Mouse (Mus musculus) intestine, embryonic 15.5 days (tissue): Measurements from ENCODE around the gene Macf1. TPM values are rescaled to one million over a fixed set of nuclear protein-coding genes. Genes with fewer than 3 reads are reported as not detected.

Experiments used
- ATAC-seq: fragments of 200-750 bp; cut with Nextera tagmentation; 2 replicates; pipeline ENCODE4 v1.8.0; 2017; ENCODE audit warnings: moderate TSS enrichment, moderate library complexity
- H3K27ac ChIP-seq: fragments of 300-500 bp; sonication (generic); 2 replicates; pipeline ENCODE4 v1.5.1; 2015; ENCODE audit warnings: mild to moderate bottlenecking, inconsistent platforms
- H3K27me3 ChIP-seq: fragments of 300-500 bp; sonication (generic); replicated peaks from 2 replicates; pipeline ENCODE4 v1.6.1; 2015; ENCODE audit warnings: inconsistent platforms
- H3K36me3 ChIP-seq: fragments of 300-500 bp; sonication (generic); 2 replicates; pipeline ENCODE4 v1.6.1; 2015; ENCODE audit warnings: inconsistent platforms
- H3K4me1 ChIP-seq: fragments of 300-500 bp; sonication (generic); replicated peaks from 2 replicates; pipeline ENCODE4 v1.6.1; 2015; ENCODE audit warnings: inconsistent platforms
- H3K4me2 ChIP-seq: fragments of 300-500 bp; sonication (generic); replicated peaks from 2 replicates; pipeline ENCODE4 v1.6.1; 2015; ENCODE audit warnings: mild to moderate bottlenecking, inconsistent platforms
- H3K4me3 ChIP-seq: fragments of 300-500 bp; sonication (generic); replicated peaks from 2 replicates; pipeline ENCODE4 v1.5.1; 2015; ENCODE audit warnings: inconsistent platforms
- H3K9ac ChIP-seq: fragments of 300-500 bp; sonication (generic); 2 replicates; pipeline ENCODE4 v1.6.1; 2015; ENCODE audit warnings: inconsistent platforms
- H3K9me3 ChIP-seq: fragments of 300-500 bp; sonication (generic); 2 replicates; pipeline ENCODE4 v1.6.1; 2016; ENCODE audit warnings: inconsistent platforms
- WGBS: fragments of 180-500 bp; shearing (Covaris S2); methylation state at CpG from one replicate; pipeline ENCODE4 v1.1.7; 2015; 5-methylcytosine and 5-hydroxymethylcytosine counted together
- polyA plus RNA-seq: library from polyadenylated mRNA; unstranded; fragments of >200 nt; fragmentation: Nextera tagmentation; extraction: Ambion mirVana; gene quantifications from 2 replicates; pipeline ENCODE4 v1.2.1, GENCODE M21; 2015

Macf1 gene
- polyA plus RNA-seq, 1 experiment from 2014 or later = 28.0 TPM

DNA sequence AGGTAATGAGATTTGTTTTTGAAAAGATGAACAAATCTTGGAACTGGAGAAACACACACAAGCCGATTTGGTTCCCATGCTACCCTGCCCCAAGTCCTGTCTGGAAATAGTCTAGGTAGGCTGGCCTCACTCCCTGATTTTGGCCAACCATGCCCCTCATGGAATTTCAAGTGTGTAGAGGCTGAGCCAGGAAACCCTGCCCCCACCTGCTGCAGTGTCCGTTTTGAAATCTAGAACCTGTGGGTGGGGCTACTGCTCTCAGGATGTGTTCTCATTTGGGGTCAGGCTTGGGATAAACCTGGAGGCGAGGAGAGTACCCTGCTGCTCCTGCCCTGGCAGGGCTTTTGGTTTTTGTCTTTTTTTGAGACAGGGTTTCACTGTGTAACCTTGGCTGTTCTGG is 375.9 kb downstream of the Macf1 start:
- Histone ChIP-seq H3K4me1 (no peaks in the 10 kb centered on the region), H3K27ac (no peak overlapping the region), H3K9ac (no peak overlapping the region), H3K4me3 (no peak overlapping the region), H3K27me3 (no peaks in the 10 kb centered on the region), H3K36me3 (no peaks in the 10 kb centered on the region), H3K4me2 (no peak overlapping the region), H3K9me3 (no peaks in the 10 kb centered on the region)
- no peak for ATAC-seq
- whole genome bisulfite sequencing = 45% methylated on average over 3 of the region's 3 CpGs

DNA sequence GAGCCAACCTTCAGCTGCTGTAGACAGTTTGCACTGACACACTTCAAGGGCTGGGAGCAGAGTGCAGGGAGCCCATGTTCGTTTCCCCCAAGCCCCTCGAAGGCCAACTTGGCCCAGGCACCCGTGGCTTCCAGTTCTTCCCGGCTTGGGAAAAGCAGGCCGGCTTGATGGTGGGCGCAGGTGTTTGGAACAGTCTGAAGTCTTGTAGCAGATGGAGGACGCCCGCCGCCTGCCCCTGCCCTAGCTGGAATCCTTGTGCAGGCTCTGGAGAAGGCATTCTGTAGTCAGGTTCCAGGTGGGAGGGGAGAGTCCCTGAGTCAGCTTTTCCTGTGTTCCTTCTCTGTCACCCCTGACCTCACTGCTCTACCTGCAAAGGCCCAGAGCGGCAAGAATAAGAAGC is 377.2 kb downstream of the Macf1 start:
- ATAC-seq = no peak
- no peak overlapping the region for H3K27ac ChIP-seq
- H3K4me3 ChIP-seq = no peak overlapping the region
- H3K9ac ChIP-seq = no peak overlapping the region
- H3K4me2 ChIP-seq = no peak overlapping the region
- WGBS = 89% methylated on average over 10 of the region's 10 CpGs
- peaks cover 8% of the 10 kb centered on the region for H3K36me3 ChIP-seq
- no peaks in the 10 kb centered on the region for H3K9me3 ChIP-seq
- H3K27me3 ChIP-seq = no peaks in the 10 kb centered on the region
- H3K4me1 ChIP-seq = no peaks in the 10 kb centered on the region

GRCm38 (mm10) chr4:123305789-123306188 is 378.4 kb downstream of the Macf1 start:
- no peaks in the 10 kb centered on the region for H3K27me3 ChIP-seq
- no peaks in the 10 kb centered on the region for H3K9me3 ChIP-seq
- no peak overlapping the region for H3K27ac ChIP-seq
- peak; percentile 48; the same call in 1 of the 2 replicates for ATAC-seq
- 28% methylated on average over 3 of the region's 3 CpGs for WGBS
- H3K4me1 ChIP-seq = no peaks in the 10 kb centered on the region
- no peak overlapping the region for H3K4me2 ChIP-seq
- H3K4me3 ChIP-seq = no peak overlapping the region
- peaks cover 8% of the 10 kb centered on the region for H3K36me3 ChIP-seq
- H3K9ac ChIP-seq = no peak overlapping the region

Other genes starting within 250 kb of the Macf1 start
- 304 and 312 TPM in 2 replicates for gene Ndufs5, start 33.8 kb upstream of the Macf1 start, polyA plus RNA-seq
- gene Akirin1, start 66.0 kb upstream of the Macf1 start, polyA plus RNA-seq = 40.6 and 45.4 TPM in 2 replicates
- 2.9 TPM in 2 replicates for gene Rhbdl2, start 103.5 kb upstream of the Macf1 start, polyA plus RNA-seq
- gene 4933427I04Rik, start 175.3 kb upstream of the Macf1 start, polyA plus RNA-seq = not detected in 2 replicates
- 101 and 110 TPM in 2 replicates for gene Mycbp, start 220.5 kb upstream of the Macf1 start, polyA plus RNA-seq
- 56.3 and 57.4 TPM in 2 replicates for gene Rragc, start 233.1 kb upstream of the Macf1 start, polyA plus RNA-seq
- not detected in 2 replicates for gene 4930535I16Rik, start 233.7 kb upstream of the Macf1 start, polyA plus RNA-seq